Mouse (Mus musculus): Measurements from ENCODE around the gene Tmem220.
"Not testable (repeated sequence)": the region's sequence is repeated elsewhere in the genome, so short reads cannot be mapped to it uniquely, and the experiment has no call there.

The Tmem220 gene

GRCm38 (mm10) chr11:67019711-67020475 is 5.1 kb upstream of the Tmem220 start:
- no peak for DNase-seq (ENCODE audit: low spot score)

- peak; percentile 41 for DNase-seq (ENCODE audit: low spot score)
These were observed 4.0 kb upstream of the Tmem220 start for GRCm38 (mm10) chr11:67020948-67021347.

DNA sequence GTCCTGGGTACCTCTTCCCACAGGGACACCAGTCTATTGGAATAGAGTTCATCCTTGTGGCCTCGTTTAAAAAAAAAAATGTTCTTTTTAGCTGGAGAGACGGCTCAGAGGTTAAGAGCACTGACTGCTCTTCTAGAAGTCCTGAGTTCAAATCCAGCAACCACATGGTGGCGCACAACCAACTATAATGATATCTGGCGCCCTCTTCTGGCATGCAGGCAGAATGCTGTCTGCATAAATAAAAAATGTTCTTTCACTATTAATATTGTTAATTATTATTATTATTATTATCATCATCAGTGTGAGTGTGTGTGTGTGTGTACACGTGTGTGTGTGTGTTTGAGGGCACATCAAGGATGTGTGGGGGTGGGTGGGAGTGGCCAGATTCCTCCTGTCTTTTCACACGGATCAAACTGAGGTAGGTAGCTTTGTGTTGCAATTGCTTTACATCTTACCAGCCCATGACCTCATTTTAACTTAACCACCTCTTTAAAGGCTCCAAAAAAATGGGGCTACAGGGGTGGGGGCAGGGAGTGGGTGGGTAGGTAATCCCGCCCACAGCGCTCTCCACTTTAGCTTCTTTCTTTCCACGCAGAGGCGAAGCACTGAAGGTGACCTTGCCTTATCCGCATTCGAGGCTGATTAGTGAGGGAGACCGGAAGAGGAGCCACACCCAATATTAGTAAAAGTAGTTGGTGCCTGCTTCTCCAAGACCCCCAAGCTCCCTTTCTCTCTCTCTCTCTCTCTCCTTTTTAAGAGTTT is 2.4 kb upstream of the Tmem220 start:
- DNase-seq (ENCODE audit: low spot score): no peak

DNA sequence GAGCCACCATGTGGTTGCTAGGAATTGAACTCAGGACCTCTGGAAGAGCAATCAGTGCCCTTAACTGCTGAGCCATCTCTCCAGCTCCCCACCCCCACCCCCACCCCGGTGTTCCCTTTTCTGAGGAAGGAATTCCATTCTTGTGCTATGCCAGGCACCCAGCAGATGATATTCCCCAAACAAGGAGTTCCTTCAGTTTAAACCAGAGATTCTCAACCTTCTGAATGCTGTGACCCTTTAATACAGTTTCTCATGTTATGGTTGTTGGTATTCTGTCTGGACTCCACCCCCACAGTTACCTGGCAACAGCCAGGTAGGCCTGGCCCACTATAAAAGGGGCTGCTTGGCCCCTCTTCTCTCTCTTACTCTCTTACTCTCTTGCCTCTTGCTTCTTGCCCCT is 1.8 kb upstream of the Tmem220 start:
- not testable (repeated sequence) for DNase-seq (ENCODE audit: low spot score)

DNA sequence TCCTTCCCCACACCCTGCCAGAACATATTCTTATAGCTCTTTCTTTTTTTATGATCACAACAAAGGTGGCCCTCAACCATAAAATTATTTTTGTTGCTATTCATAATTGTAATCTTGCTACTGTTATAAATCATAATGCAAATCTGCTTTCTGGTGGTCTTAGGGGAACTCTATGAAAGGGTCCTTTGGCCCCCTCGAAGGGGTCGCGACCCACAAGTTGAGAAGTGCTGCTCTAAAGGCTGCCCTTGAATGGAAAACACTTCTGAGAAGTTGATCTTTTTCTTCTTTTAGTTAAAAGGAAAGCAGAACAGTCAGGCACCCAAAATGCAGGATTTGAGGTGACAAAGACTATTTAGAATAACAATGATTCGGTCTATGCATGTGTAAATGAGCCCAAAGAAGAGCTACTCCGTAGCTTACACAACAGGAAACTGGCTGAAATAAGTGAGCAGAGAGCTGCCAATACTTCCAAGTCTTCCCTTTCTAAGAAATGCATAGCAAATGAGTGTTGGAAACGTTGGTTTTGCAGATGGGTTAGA is 1.1 kb upstream of the Tmem220 start:
- no peak for DNase-seq (ENCODE audit: low spot score)

GRCm38 (mm10) chr11:67030904-67031602 is 6.1 kb downstream of the Tmem220 start:
- DNase-seq (ENCODE audit: low spot score): no peak

DNA sequence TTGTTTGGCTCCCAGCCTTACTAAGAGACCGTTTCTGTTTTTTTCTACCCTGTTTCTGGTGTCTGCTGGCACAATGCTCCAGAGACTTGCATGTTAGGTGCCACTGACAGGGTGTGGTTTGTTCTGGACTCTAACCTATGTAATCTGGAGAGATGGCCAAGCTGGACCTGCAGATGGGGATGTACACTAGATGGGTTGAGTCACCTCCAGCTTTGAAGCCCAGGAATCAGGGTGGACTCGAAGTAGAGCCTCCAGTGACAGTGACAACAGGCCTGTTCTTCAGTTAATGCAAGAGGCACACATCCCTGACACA is 6.6 kb downstream of the Tmem220 start:
- no peak for DNase-seq (ENCODE audit: low spot score)

- DNase-seq (ENCODE audit: low spot score): no peak
These were observed 10.0 kb downstream of the Tmem220 start for GRCm38 (mm10) chr11:67034775-67035485.

- no peak for DNase-seq (ENCODE audit: low spot score)
These were observed 11.3 kb downstream of the Tmem220 start for GRCm38 (mm10) chr11:67036229-67036628.

GRCm38 (mm10) chr11:67036892-67037291 is 11.9 kb downstream of the Tmem220 start:
- no peak for DNase-seq (ENCODE audit: low spot score)

DNA sequence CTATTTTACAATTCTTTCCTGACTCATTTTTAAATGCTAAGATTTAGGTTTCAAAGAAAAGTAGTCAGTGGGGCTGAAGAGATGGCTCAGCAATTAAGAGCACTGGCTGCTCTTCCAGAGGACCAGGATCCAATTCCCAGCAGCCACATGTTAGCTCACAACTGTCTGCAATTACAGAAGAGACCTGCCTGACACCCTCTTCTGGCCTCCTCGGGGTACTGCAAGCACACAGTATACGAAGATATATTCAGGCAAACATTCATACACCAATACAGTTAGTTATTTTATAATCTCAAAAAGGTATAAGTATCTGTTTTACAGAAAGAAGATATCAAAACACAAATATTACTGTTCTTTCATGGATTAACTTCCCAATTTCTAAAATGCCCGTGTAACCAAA is 14.8 kb downstream of the Tmem220 start:
- no peak for DNase-seq (ENCODE audit: low spot score)

- DNase-seq (ENCODE audit: low spot score): no peak
These were observed 15.5 kb downstream of the Tmem220 start for GRCm38 (mm10) chr11:67040483-67040882.

DNA sequence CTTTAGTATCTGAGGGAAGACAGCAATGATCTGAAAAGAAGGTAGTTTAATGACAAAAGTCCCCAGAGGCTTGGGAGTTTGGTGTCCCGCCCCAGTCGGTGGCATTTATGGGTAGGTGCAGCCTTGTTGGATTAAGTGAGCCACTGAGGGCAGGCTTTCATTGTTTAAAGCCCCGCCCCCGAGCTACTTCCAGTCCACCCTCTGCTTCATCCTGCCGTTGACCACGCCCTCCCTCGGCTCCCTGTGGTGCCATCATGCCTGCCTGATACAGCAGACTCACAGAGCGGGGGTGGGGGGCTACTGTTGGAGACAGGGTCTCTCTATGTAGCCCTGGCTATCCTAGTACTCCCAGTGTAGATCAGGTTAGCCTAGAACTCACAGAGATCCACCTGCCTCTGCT is 18.1 kb downstream of the Tmem220 start:
- DNase-seq (ENCODE audit: low spot score): no peak

DNA sequence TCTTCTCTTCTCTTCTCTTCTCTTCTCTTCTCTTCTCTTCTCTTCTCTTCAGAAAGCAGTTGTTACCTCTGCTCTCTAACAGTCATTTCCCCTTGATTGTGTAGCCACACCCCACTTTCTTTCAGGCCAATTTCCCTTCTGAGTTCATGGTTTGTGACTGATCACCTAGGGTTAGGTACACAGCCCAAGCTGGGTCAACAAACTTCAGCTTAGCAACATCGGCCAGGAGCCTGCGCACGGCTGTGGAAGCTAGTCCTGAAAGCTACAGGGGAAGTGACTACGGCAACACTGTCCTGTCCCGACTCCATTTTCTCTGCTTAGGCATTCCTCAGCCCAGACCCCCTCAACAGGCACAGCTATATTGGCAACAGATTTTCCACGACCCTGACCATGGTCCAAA is 20.0 kb downstream of the Tmem220 start:
- DNase-seq (ENCODE audit: low spot score): no peak

DNA sequence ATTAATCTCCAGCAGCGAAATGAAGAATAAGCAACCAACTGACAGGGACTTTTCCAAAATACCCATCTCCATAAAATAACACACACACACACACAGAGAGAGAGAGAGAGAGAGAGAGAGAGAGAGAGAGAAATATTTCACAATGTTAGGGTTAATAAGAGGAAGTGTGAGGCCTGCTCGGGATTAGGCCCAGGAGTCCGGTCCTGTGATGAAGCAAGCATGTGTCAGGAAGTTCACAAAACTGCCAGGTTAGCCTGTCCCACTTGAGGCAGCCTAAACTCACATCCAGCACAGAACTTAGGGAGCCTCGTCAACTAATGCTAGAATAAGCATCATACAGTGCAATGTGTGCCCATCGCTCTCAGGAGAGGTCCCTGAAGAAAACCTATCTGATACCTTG is 22.2 kb downstream of the Tmem220 start:
- no peak for DNase-seq (ENCODE audit: low spot score)

GRCm38 (mm10) chr11:67048496-67048895 is 23.5 kb downstream of the Tmem220 start:
- no peak for DNase-seq (ENCODE audit: low spot score)

- DNase-seq (ENCODE audit: low spot score): no peak
These were observed 24.3 kb downstream of the Tmem220 start for GRCm38 (mm10) chr11:67049256-67049655.

GRCm38 (mm10) chr11:67051676-67052320 is 26.8 kb downstream of the Tmem220 start:
- DNase-seq (ENCODE audit: low spot score): no peak

- peak; percentile 83 for DNase-seq (ENCODE audit: low spot score)
These were observed 27.5 kb downstream of the Tmem220 start, which contains the start of the genes Adprm and Sco1 for GRCm38 (mm10) chr11:67052321-67052952. TSS of gene Adprm (minus strand) at chr11:67052594. TSS of gene Sco1 (plus strand) at chr11:67052670.

- DNase-seq (ENCODE audit: low spot score): no peak
These were observed 29.9 kb downstream of the Tmem220 start for GRCm38 (mm10) chr11:67054754-67055365.
